Mouse (Mus musculus): Measurements from ENCODE around the gene Caln1.

The Caln1 gene

GRCm38 (mm10) chr5:130369237-130369636 is at the start of gene Caln1:
Caln1 (plus strand) TSS chr5:130369455.
- no peak for DNase-seq (ENCODE audit: low spot score in 2 of 2)

- DNase-seq (ENCODE audit: low spot score in 2 of 2), result no peak
These were observed 49.5 kb upstream of the Caln1 start for GRCm38 (mm10) chr5:130319783-130320182.

GRCm38 (mm10) chr5:130320485-130320884 is 48.8 kb upstream of the Caln1 start:
- DNase-seq (ENCODE audit: low spot score in 2 of 2), result no peak

GRCm38 (mm10) chr5:130325486-130325885 is 43.8 kb upstream of the Caln1 start:
- DNase-seq (ENCODE audit: low spot score in 2 of 2), result no peak

- DNase-seq (ENCODE audit: low spot score in 2 of 2), result no peak
These were observed 41.5 kb upstream of the Caln1 start for GRCm38 (mm10) chr5:130327615-130328263.

- DNase-seq (ENCODE audit: low spot score in 2 of 2), result no peak
These were observed 40.9 kb upstream of the Caln1 start for GRCm38 (mm10) chr5:130328366-130328765.

GRCm38 (mm10) chr5:130329889-130330288 is 39.4 kb upstream of the Caln1 start:
- no peak for DNase-seq (ENCODE audit: low spot score in 2 of 2)

- no peak for DNase-seq (ENCODE audit: low spot score in 2 of 2)
These were observed 38.5 kb upstream of the Caln1 start for GRCm38 (mm10) chr5:130330801-130331200.

GRCm38 (mm10) chr5:130331206-130331605 is 38.0 kb upstream of the Caln1 start:
- no peak for DNase-seq (ENCODE audit: low spot score in 2 of 2)

- no peak for DNase-seq (ENCODE audit: low spot score in 2 of 2)
These were observed 35.7 kb upstream of the Caln1 start for GRCm38 (mm10) chr5:130333566-130333965.

GRCm38 (mm10) chr5:130333971-130334370 is 35.3 kb upstream of the Caln1 start:
- no peak for DNase-seq (ENCODE audit: low spot score in 2 of 2)

- DNase-seq (ENCODE audit: low spot score in 2 of 2), result no peak
These were observed 33.8 kb upstream of the Caln1 start for GRCm38 (mm10) chr5:130335462-130335861.

GRCm38 (mm10) chr5:130340656-130341055 is 28.6 kb upstream of the Caln1 start:
- no peak for DNase-seq (ENCODE audit: low spot score in 2 of 2)

GRCm38 (mm10) chr5:130344999-130345398 is 24.3 kb upstream of the Caln1 start:
- DNase-seq (ENCODE audit: low spot score in 2 of 2), result no peak

- DNase-seq (ENCODE audit: low spot score in 2 of 2), result no peak
These were observed 23.4 kb upstream of the Caln1 start for GRCm38 (mm10) chr5:130345871-130346270.

GRCm38 (mm10) chr5:130355223-130355622 is 14.0 kb upstream of the Caln1 start:
- no peak for DNase-seq (ENCODE audit: low spot score in 2 of 2)

GRCm38 (mm10) chr5:130363111-130363510 is 6.1 kb upstream of the Caln1 start:
- no peak for DNase-seq (ENCODE audit: low spot score in 2 of 2)

- no peak for DNase-seq (ENCODE audit: low spot score in 2 of 2)
These were observed 5.5 kb upstream of the Caln1 start for GRCm38 (mm10) chr5:130363773-130364172.

GRCm38 (mm10) chr5:130368236-130368635 is 1.0 kb upstream of the Caln1 start:
- DNase-seq (ENCODE audit: low spot score in 2 of 2), result no peak

GRCm38 (mm10) chr5:130375411-130375810 is 6.2 kb downstream of the Caln1 start:
- DNase-seq (ENCODE audit: low spot score in 2 of 2), result no peak

- peak in 1 of 2 experiments; percentile 20 for DNase-seq (ENCODE audit: low spot score in 2 of 2)
These were observed 15.1 kb downstream of the Caln1 start, which contains the start of gene A330070K13Rik for GRCm38 (mm10) chr5:130384222-130384912. A330070K13Rik (minus strand) TSS chr5:130384631.

- no peak for DNase-seq (ENCODE audit: low spot score in 2 of 2)
These were observed 17.2 kb downstream of the Caln1 start for GRCm38 (mm10) chr5:130386418-130386817.

GRCm38 (mm10) chr5:130393618-130394355 is 24.5 kb downstream of the Caln1 start:
- DNase-seq (ENCODE audit: low spot score in 2 of 2), result no peak
